Mouse (Mus musculus): ENCODE measurements at regions not wholly inside any gene's neighbourhood (a gene's known extent, or its start where the extent isn't known, plus 50 kb on each side); places are given as distances from the start of the nearest gene placed in this dataset.

DNA sequence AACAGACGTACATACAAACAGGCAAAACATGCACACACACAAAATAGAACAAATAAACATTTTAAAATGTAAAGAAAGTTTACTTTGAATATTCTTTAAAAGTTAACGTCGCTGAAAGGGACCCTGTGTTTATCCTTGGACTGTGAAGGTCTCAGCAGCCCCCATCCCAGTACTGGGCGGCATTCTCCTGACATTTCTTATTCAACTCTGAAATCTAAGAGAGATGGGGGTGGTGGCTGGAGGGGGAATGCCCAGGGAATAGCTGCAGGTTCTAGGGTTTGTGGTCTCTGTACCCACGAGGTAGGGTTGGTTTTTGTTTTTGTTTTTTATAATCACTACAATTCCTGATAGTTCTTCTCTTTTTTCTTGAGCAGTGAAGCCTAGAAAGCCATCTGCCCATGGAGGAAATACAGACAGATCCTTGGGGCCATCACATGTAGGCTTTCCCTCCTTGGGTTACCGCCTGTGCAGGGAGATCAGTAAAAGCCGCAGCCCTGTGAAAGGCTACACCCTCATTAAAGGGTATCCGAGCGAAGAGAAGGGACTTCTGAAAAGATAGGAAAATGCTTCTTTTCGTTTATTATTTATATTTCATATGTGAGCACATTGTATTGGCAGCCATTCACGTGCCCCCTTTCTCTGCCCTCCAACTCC lies 338.0 kb upstream of the Gm10131 start:
- TF ChIP-seq POLR2A (IDR thresholded peaks at IDR 0.05; ENCODE audit: low read depth, low read length) (no peak), CTCF (IDR thresholded peaks at IDR 0.05; ENCODE audit: extremely low read depth, insufficient read length, insufficient replicate concordance, low read depth, low read length) (no peak)
